Mouse (Mus musculus) bone marrow, adult 2 months (tissue): ENCODE results near the gene Il15ra.

Experiments used
- CTCF ChIP-seq: fragments of 200-500 bp; IDR thresholded peaks from 2 replicates; pipeline ENCODE4 v1.5.1; 2011; ENCODE audit warnings: low read length, control low read depth; ENCODE audit not compliant: control insufficient read depth, insufficient read depth
- POLR2A ChIP-seq: fragments of 200-500 bp; IDR thresholded peaks from 2 replicates; pipeline ENCODE4 v1.6.1; 2011; ENCODE audit warnings: low read depth, mild to moderate bottlenecking, control low read depth, low read length, borderline replicate concordance; ENCODE audit not compliant: control insufficient read depth

DNA sequence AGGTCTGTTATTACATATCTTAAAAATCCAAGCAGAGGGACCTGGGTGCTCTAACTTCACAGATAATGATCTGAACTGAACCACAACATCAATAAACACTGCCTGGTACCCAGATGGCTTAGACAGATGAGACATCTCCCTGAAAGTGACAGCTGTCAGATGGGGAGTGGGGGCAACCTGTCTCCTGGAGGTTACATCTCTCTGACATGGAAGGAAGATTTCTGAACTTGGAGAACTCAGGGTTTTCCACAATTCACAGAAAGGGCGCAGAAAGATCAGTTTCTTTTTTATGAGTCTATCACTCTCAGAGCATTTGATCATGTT lies 42.2 kb upstream of the Il15ra start:
- TF ChIP-seq CTCF (no peak), POLR2A (no peak)
